In genomic region chr5:102995928-102996327, GRCm38 (mm10) we compare ENCODE assay signal across 18 mouse cellular contexts.
A peak's percentile ranks its signal among the peaks of the same experiment; 100 is the strongest.
DNase-seq lines count a peak whose midpoint lies in the region; ATAC-seq lines count a peak whose summit lies in the region.
"Had no signal": no experiment of that assay in that cellular context is flagged by ENCODE, and none has a peak within 500 bp of the region (broad histone marks: within the 10 kb centered on the region; RNA-seq: fewer than 3 reads in every experiment).

No protein-coding gene starts in this region.

- H3K27ac ChIP-seq in hindbrain, embryonic 16.5 days (ENCODE audit: low read depth, low read length): no peak overlapping the region
- no peak overlapping the region for H3K27ac ChIP-seq in hindbrain, embryonic 10.5 days
- H3K27ac ChIP-seq: embryonic facial prominence, embryonic 10.5 days; heart, adult 2 months; hindbrain, embryonic 12.5 days; intestine, embryonic 15.5 days had no signal

- H3K27me3 ChIP-seq in hindbrain, embryonic 16.5 days (replicated peaks; ENCODE audit: control insufficient read depth, insufficient read depth, low read length): no peaks in the 10 kb centered on the region
- no peaks in the 10 kb centered on the region for H3K27me3 ChIP-seq in hindbrain, embryonic 10.5 days (ENCODE audit: insufficient read depth, poor library complexity, severe bottlenecking)
- H3K27me3 ChIP-seq: heart, embryonic 12.5 days; hindbrain, embryonic 12.5 days; intestine, embryonic 15.5 days had no signal

- H3K4me1 ChIP-seq in hindbrain, embryonic 16.5 days (ENCODE audit: control insufficient read depth, insufficient read depth, low read depth, low read length): no peaks in the 10 kb centered on the region
- H3K4me1 ChIP-seq in hindbrain, embryonic 10.5 days (replicated peaks): peaks cover 3% of the 10 kb centered on the region; the same call in 1 of the 2 replicates
- H3K4me1 ChIP-seq: heart, embryonic 12.5 days; hindbrain, embryonic 12.5 days; intestine, embryonic 15.5 days had no signal

- no peak overlapping the region for H3K4me2 ChIP-seq in hindbrain, embryonic 16.5 days (ENCODE audit: low read length)
- H3K4me2 ChIP-seq: heart, embryonic 12.5 days; hindbrain, embryonic 12.5 days; intestine, embryonic 15.5 days had no signal

- no peaks in the 10 kb centered on the region for H3K36me3 ChIP-seq in hindbrain, embryonic 16.5 days (ENCODE audit: control insufficient read depth, insufficient read depth, low read length)
- H3K36me3 ChIP-seq in hindbrain, embryonic 10.5 days: no peaks in the 10 kb centered on the region
- H3K36me3 ChIP-seq: embryonic facial prominence, embryonic 10.5 days; heart, embryonic 12.5 days; intestine, embryonic 15.5 days had no signal

- intact Hi-C loops in heart, postnatal 25 days (cut with DNase I): no loop called here

- no peak overlapping the region for H3K4me3 ChIP-seq in hindbrain, embryonic 16.5 days (ENCODE audit: low read length)
- no peak overlapping the region for H3K4me3 ChIP-seq in hindbrain, embryonic 10.5 days
- H3K4me3 ChIP-seq: embryonic facial prominence, embryonic 10.5 days; heart, adult 2 months; heart, embryonic 12.5 days; hindbrain, embryonic 12.5 days; intestine, embryonic 15.5 days had no signal

- ATAC-seq in frontal cortex, adult (ENCODE audit: low TSS enrichment): 0 out of 2 replicates have a peak, but pooled peaks have one; percentile 28
- ATAC-seq in hindbrain, embryonic 16.5 days: no peak
- ATAC-seq: forebrain, embryonic 14.5 days; intestine, embryonic 15.5 days had no signal

- H3K9me3 ChIP-seq in hindbrain, embryonic 16.5 days (ENCODE audit: control insufficient read depth, low read length): no peaks in the 10 kb centered on the region
- H3K9me3 ChIP-seq in hindbrain, embryonic 10.5 days: no peaks in the 10 kb centered on the region
- H3K9me3 ChIP-seq: embryonic facial prominence, embryonic 10.5 days; heart, embryonic 12.5 days; hindbrain, embryonic 12.5 days; intestine, embryonic 15.5 days had no signal

- no peak for DNase-seq in frontal cortex, adult 2 months (ENCODE audit: extremely low spot score in 1 of 2, low spot score in 1 of 2)
- peak; percentile 43 for DNase-seq in cerebellum, adult 11 months
- peak; percentile 43 for DNase-seq in cerebellum, adult 8-10 months
- peak; percentile 67 to 68 for DNase-seq in cerebellum, postnatal 14 days
- no peak for DNase-seq in heart, postnatal 25 days (ENCODE audit: low spot score)
- no peak for DNase-seq in hindbrain, embryonic 10.5 days (ENCODE audit: low spot score)
- DNase-seq: adrenal gland, postnatal 14 days; gastrocnemius, postnatal 14 days; heart, adult 2 months; heart, postnatal 36 days; kidney, adult 18-20 months had no signal

- H3K9ac ChIP-seq in hindbrain, embryonic 16.5 days (ENCODE audit: low read depth, low read length): no peak overlapping the region
- H3K9ac ChIP-seq: heart, embryonic 12.5 days; hindbrain, embryonic 12.5 days; intestine, embryonic 15.5 days had no signal

Comparison
In these comparisons a context has a peak if more than half of its experiments do, and no peak if none do; other contexts are left out.
1. DNase-seq: peak in cerebellum, adult 11 months (single experiment), cerebellum, adult 8-10 months (single experiment) and cerebellum, postnatal 14 days (2 of 2); none in frontal cortex, adult 2 months (0 of 2), heart, postnatal 25 days (single experiment) and hindbrain, embryonic 10.5 days (single experiment).